Mouse (Mus musculus): ENCODE results near the gene Cdk7. TPM values are rescaled to one million over a fixed set of nuclear protein-coding genes. Genes with fewer than 3 reads are reported as not detected.

Cdk7 gene
- total and polyA plus RNA-seq, 3 experiments = 29.4 to 56.9 (median 47.8) TPM

- Histone ChIP-seq H3K27me3 (replicated peaks) (no peaks in the 10 kb centered on the region), H3K4me2 (ENCODE audit: insufficient read depth, low read depth, poor library complexity, severe bottlenecking) (peak overlapping the region; percentile 62), H3K4me3 (replicated peaks in 1 of 3; ENCODE audit: low read depth in 2 of 3, low read length in 2 of 3, poor library complexity in 1 of 3) (peak overlapping the region; percentile 81 to 86 (median 81)), H3K9me3 (replicated peaks; ENCODE audit: low read length) (peaks cover 2% of the 10 kb centered on the region), H3K4me1 (ENCODE audit: control insufficient read depth in 1 of 2, insufficient read depth in 2 of 2) (peaks cover 0 to 23% of the 10 kb centered on the region in 2 experiments; a peak in 2 of 4 replicates), H3K27ac (ENCODE audit: insufficient read depth, low read depth) (no peak overlapping the region), H3K36me3 (replicated peaks in 1 of 2; ENCODE audit: control insufficient read depth in 1 of 2, insufficient read depth in 1 of 2, low read length in 1 of 2) (peaks cover 29 to 59% of the 10 kb centered on the region in 2 experiments), H3K79me2 (replicated peaks; ENCODE audit: control insufficient read depth, extremely low read depth, insufficient read depth, poor library complexity, severe bottlenecking) (peaks cover 12% of the 10 kb centered on the region), H3K9ac (ENCODE audit: insufficient read depth, low read depth) (peak overlapping the region; percentile 56; the same call in 1 of the 2 replicates)
- dilution Hi-C loops (cut with MboI; ENCODE audit: extremely low pct_ligation_motif_present, extremely low pct_unique_long_range_greater_than_20kb, low sequenced_read_pairs) (no loop called here), in situ Hi-C loops (cut with MboI; ENCODE audit: low pct_ligation_motif_present, low pct_unique_long_range_greater_than_20kb, low sequenced_read_pairs) (no loop called here)
- no peak for TF ChIP-seq HCFC1 (IDR thresholded peaks at IDR 0.05; ENCODE audit: low read depth, low read length)
- no peak for TF ChIP-seq SMC3 (IDR thresholded peaks at IDR 0.05; ENCODE audit: low read depth, low read length)
- TF ChIP-seq ZMIZ1 (IDR thresholded peaks at IDR 0.05; ENCODE audit: low read depth, low read length) = no peak
- TF ChIP-seq MAZ (IDR thresholded peaks at IDR 0.05; ENCODE audit: low read depth, low read length) = no peak
- no peak for TF ChIP-seq CHD1 (IDR thresholded peaks at IDR 0.05; ENCODE audit: low read depth, low read length)
- TF ChIP-seq GABPA (IDR thresholded peaks at IDR 0.05; ENCODE audit: insufficient replicate concordance, low read depth, low read length) = no peak
- TF ChIP-seq MYC (IDR thresholded peaks at IDR 0.05; ENCODE audit: low read depth, low read length) = no peak
- TF ChIP-seq CTCF (conservative IDR thresholded peaks at IDR 0.05 in 1 of 2, IDR thresholded peaks at IDR 0.05 in 1 of 2; ENCODE audit: low read depth in 2 of 2, low read length in 2 of 2) = no peak
- no peak for TF ChIP-seq JUND (conservative IDR thresholded peaks at IDR 0.05; ENCODE audit: low read depth, low read length)
- TF ChIP-seq MXI1 (IDR thresholded peaks at IDR 0.05; ENCODE audit: low read depth, low read length) = no peak
- TF ChIP-seq JUN (IDR thresholded peaks at IDR 0.05; ENCODE audit: insufficient read depth, low read depth, low read length) = no peak
- no peak for TF ChIP-seq ZC3H11A (IDR thresholded peaks at IDR 0.05; ENCODE audit: low read depth, low read length)
- TF ChIP-seq USF2 (conservative IDR thresholded peaks at IDR 0.05; ENCODE audit: low read depth, low read length) = no peak
- no peak for TF ChIP-seq RCOR1 (conservative IDR thresholded peaks at IDR 0.05; ENCODE audit: low read depth, low read length)
- no peak for TF ChIP-seq TCF12 (IDR thresholded peaks at IDR 0.05; ENCODE audit: low read depth, low read length)
- TF ChIP-seq POLR2A (IDR thresholded peaks at IDR 0.05; ENCODE audit: low read depth, low read length) = no peak
- TF ChIP-seq MAX (IDR thresholded peaks at IDR 0.05; ENCODE audit: low read length) = no peak
- TF ChIP-seq EP300 (IDR thresholded peaks at IDR 0.05; ENCODE audit: low read length) = no peak
- no peak for DNase-seq (ENCODE audit: extremely low read depth)
These were observed 44.0 kb upstream of the Cdk7 start for GRCm38 (mm10) chr13:100774704-100775103.

DNA sequence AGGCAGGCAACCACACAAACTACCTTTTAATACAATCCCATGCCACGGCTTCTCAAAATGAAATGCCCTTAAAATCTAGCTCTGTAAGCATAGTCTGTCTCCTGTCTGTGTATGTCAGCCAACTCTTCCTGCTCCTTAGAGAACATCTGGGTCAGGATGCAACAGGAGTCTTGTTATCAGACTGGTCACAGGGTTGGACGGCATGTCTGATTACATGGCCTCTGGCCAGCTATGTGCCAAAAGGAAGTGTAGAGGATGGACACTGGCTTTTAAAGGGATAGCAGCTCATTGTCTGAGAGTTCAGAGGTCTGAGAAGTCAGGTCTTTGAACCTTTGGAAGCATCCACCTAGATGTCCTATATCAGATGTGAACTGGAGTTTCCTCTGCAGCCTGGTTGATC, 24.6 kb upstream of the Cdk7 start:
- in situ Hi-C loops (cut with MboI; ENCODE audit: low pct_ligation_motif_present, low pct_unique_long_range_greater_than_20kb, low sequenced_read_pairs) (no loop called here), dilution Hi-C loops (cut with MboI; ENCODE audit: extremely low pct_ligation_motif_present, extremely low pct_unique_long_range_greater_than_20kb, low sequenced_read_pairs) (no loop called here)
- no peak for DNase-seq (ENCODE audit: extremely low read depth)
- H3K79me2 ChIP-seq (replicated peaks; ENCODE audit: control insufficient read depth, extremely low read depth, insufficient read depth, poor library complexity, severe bottlenecking) = no peaks in the 10 kb centered on the region
- H3K27me3 ChIP-seq (replicated peaks) = no peaks in the 10 kb centered on the region
- H3K9me3 ChIP-seq (replicated peaks; ENCODE audit: low read length) = no peaks in the 10 kb centered on the region
- no peak overlapping the region for H3K4me3 ChIP-seq (replicated peaks in 1 of 3; ENCODE audit: low read depth in 2 of 3, low read length in 2 of 3, poor library complexity in 1 of 3)
- H3K9ac ChIP-seq (ENCODE audit: insufficient read depth, low read depth) = no peak overlapping the region
- no peak overlapping the region for H3K4me2 ChIP-seq (ENCODE audit: insufficient read depth, low read depth, poor library complexity, severe bottlenecking)
- H3K36me3 ChIP-seq (replicated peaks in 1 of 2; ENCODE audit: control insufficient read depth in 1 of 2, insufficient read depth in 1 of 2, low read length in 1 of 2) = peaks cover 9 to 23% of the 10 kb centered on the region in 2 experiments
- peaks cover 3 to 10% of the 10 kb centered on the region in 2 experiments; a peak in 2 of 4 replicates for H3K4me1 ChIP-seq (ENCODE audit: control insufficient read depth in 1 of 2, insufficient read depth in 2 of 2)
- TF ChIP-seq GABPA (IDR thresholded peaks at IDR 0.05; ENCODE audit: insufficient replicate concordance, low read depth, low read length) (no peak), JUN (IDR thresholded peaks at IDR 0.05; ENCODE audit: insufficient read depth, low read depth, low read length) (no peak), POLR2A (IDR thresholded peaks at IDR 0.05; ENCODE audit: low read depth, low read length) (no peak), PAX5 (IDR thresholded peaks at IDR 0.05; ENCODE audit: low read length) (no peak), MXI1 (IDR thresholded peaks at IDR 0.05; ENCODE audit: low read depth, low read length) (no peak)
- H3K27ac ChIP-seq (ENCODE audit: insufficient read depth, low read depth) = no peak overlapping the region

Measured in CH12.LX (cell line).